11 mouse cellular contexts compared by ENCODE assay signal in the genomic region with DNA sequence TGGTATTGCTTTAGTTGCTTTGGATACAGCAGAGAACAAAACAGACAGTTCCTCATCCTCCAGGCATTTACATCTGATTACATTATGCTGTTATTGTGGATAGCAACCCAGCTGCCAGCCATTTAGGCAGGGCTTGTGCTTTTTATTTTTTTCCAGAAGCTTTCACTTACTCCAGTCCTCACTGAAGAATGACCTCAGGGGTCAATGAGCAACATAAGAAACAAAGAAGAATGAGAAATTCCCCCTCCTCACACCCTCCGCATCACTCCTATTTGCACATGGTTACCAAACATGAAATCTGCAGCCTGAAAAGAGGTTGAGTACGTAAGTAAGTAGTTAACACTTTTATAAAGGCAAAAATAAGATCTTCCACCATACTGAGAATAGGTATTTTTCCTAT.
"Had no signal": no experiment of that assay in that cellular context is flagged by ENCODE, and none has a peak within 500 bp of the region (broad histone marks: within the 10 kb centered on the region; RNA-seq: fewer than 3 reads in every experiment).

No protein-coding gene starts in this region.

- H3K4me3 ChIP-seq: limb, embryonic 13.5 days; midbrain, embryonic 15.5 days had no signal

- H3K36me3 ChIP-seq: limb, embryonic 13.5 days; midbrain, embryonic 15.5 days had no signal

- H3K9me3 ChIP-seq: limb, embryonic 13.5 days; midbrain, embryonic 15.5 days had no signal

- H3K4me1 ChIP-seq: limb, embryonic 13.5 days; midbrain, embryonic 15.5 days had no signal

- H3K9ac ChIP-seq: limb, embryonic 13.5 days; liver, embryonic 14.5 days; midbrain, embryonic 15.5 days had no signal

- H3K27ac ChIP-seq: limb, embryonic 13.5 days; liver, embryonic 14.5 days; midbrain, embryonic 15.5 days; stomach, postnatal 0 days had no signal

- H3K4me2 ChIP-seq: limb, embryonic 13.5 days; midbrain, embryonic 15.5 days had no signal

- H3K27me3 ChIP-seq: midbrain, embryonic 15.5 days had no signal

- ATAC-seq: midbrain, embryonic 15.5 days had no signal

- DNase-seq: kidney, adult 18-20 months; kidney, postnatal 14 days; left cerebral cortex, postnatal 4 days; lung, adult 2 months; lung, postnatal 10 days; lung, postnatal 4 days; thymus, postnatal 4 days had no signal
